Mouse (Mus musculus) c-Kit-positive CD71-positive TER-119-negative erythroid progenitor cells, embryonic 14.5 days (primary cell): ENCODE measurements around the gene Hltf.

Source experiments
- DNase-seq: peaks from one replicate; pipeline ENCODE4 v3.0.0-alpha.2; 2013; ENCODE audit warnings: low read depth

Hltf gene

GRCm38 (mm10) chr3:20146884-20147395 lies 89.3 kb downstream of the Hltf start:
- DNase-seq: no peak

- no peak for DNase-seq
Observed at GRCm38 (mm10) chr3:20147647-20148046, 90.0 kb downstream of the Hltf start.

DNA sequence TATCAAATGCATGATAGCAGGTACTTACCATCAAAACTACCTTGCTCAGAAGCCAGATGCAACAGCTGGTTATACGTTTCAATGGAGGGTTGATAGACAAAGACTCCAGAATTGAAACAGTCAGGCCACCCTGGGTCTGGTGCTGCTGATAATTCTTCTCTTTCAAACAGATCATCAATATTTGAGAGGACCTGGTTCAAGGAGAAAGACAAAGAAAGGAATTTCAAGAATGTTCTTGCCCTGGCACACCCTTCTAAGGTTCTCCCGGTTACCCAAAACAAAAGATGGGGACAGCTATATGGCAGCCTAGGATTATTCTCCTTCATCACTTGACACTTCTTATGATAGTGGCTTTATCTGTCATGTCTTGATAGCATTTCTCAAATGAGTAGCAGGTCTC lies 92.9 kb downstream of the Hltf start:
- DNase-seq: no peak

DNA sequence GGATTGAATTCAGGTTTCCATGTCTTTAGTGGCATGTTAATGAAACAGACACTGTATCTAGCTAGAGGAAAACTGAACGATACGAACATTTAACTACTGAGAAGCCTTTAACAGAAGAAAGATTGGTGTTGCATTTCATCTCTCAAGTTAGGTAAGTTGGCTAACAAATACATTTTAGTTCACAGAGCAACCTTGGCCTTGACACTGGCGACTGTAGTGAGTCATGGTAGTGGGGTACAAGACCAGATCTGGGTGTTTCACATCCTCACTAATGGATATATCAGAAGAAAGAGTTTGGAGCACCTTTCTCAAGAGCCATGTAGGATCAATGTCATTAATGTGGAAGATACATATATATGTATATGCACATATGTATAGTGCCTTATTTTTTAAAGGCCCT lies 94.0 kb downstream of the Hltf start:
- no peak for DNase-seq

DNA sequence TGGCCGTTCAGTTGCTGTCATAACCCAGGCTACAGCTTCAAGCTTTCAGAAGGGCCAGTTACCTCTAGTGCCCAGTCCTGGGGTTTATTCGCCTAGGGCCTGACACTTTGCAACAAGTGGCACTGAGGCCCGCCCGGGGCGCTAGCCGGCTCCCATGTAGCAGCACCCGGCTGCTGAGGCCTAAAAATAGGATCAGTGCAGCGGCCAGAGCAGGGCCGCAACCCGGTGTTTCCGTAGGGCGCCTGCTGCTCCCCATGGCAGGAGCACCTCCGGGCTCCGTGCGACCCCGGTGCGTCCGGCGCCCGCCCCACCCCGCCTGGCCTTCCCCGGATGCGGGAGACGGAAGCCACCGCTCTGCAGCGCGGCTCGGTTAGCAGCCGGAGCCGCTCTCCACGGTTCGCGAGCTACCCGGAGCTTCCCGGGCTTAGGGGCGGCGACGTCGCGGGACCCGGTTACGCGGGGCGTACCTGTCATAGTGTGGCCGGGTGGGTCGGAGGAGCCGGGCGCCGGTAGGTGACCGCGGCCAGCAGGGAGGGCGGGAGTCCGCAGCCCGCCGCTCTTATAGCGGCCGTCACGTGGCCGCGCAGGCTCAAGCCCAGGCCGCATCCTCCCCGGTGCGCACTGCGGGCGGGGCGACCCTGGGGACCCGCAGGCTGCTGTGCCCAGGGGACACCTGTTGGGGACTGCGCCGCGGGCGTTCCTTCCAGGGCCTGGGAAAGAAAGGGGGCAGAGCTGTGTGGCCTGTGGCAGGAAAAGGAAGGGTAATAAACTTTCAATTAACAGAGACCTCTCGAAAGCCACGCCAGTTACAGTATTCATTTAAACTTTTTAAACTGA lies 97.1 kb downstream of the Hltf start, which contains the start of gene Gyg:
Gene Gyg, minus strand, starts transcription at position 787 of the 837 bp plus-strand sequence.
- DNase-seq: peak; percentile 24

GRCm38 (mm10) chr3:20155476-20155875 lies 97.9 kb downstream of the Hltf start:
- no peak for DNase-seq

- DNase-seq: no peak
Observed at GRCm38 (mm10) chr3:20167487-20167886, 109.9 kb downstream of the Hltf start.
